ENCODE assay signal across 8 mouse cellular contexts in the genomic region with DNA sequence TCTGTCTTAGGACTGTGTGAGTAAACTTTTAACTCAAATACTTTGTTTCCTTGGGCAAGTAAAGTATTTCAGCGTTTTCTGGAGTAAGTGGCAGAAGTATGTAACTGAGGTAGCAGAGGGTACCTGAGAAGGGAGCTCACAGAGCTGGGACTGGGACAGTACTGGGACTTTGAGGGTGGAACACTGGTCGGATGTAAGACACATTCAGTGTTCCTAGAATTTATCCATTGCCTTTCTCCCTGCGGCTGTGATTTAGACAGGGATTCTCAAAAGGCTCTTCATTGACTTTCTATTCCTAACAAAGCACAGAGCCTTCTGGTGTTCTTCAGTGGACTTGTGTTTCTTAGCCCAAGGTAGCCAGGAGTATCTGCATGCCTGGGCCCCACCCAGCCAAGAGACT. TPM values are rescaled to one million over a fixed set of nuclear protein-coding genes. Genes with fewer than 3 reads are reported as not detected.
DNase-seq lines count a peak whose midpoint lies in the region; ATAC-seq and TF ChIP-seq lines count a peak whose summit lies in the region.

No protein-coding gene starts in this region.

- no peak for ATAC-seq in heart, embryonic 14.5 days (ENCODE audit: insufficient number of reproducible peaks, insufficient read depth, low FRiP score, low read depth)
- no peak for ATAC-seq in forebrain, embryonic 16.5 days
- no peak for ATAC-seq in midbrain, embryonic 12.5 days (ENCODE audit: low FRiP score, low read depth)

- in situ Hi-C loops in ES-E14 (cut with MboI; ENCODE audit: low sequenced_read_pairs in 2 of 2, unreplicated experiment in 2 of 2) = no loop called here

- DNase-seq in heart, adult 11 months = no peak
- no peak for DNase-seq in ES-E14 (ENCODE audit: low read depth, low spot score)
- DNase-seq in c-Kit-positive CD71-positive TER-119-positive erythroid progenitor cells, embryonic 14.5 days (ENCODE audit: low spot score) = no peak
- no peak for DNase-seq in ovary, postnatal 14 days (ENCODE audit: low spot score)
- no peak for DNase-seq in left cerebral cortex, adult 18-20 months (ENCODE audit: low spot score in 2 of 2)

- no peaks in the 10 kb centered on the region for H3K36me3 ChIP-seq in heart, embryonic 14.5 days (ENCODE audit: control insufficient read depth, insufficient read depth, low read length)
- H3K36me3 ChIP-seq in ES-E14 (ENCODE audit: control insufficient read depth, insufficient read depth, low read length, poor library complexity, severe bottlenecking) = no peaks in the 10 kb centered on the region
- H3K36me3 ChIP-seq in forebrain, embryonic 16.5 days (ENCODE audit: control insufficient read depth, insufficient read depth) = no peaks in the 10 kb centered on the region
- H3K36me3 ChIP-seq in midbrain, embryonic 12.5 days = no peaks in the 10 kb centered on the region

- peaks cover 2 to 3% of the 10 kb centered on the region in 2 experiments; a peak in 2 of 4 replicates for H3K4me1 ChIP-seq in heart, embryonic 14.5 days (ENCODE audit: control insufficient read depth in 2 of 2, insufficient read depth in 2 of 2, low read length in 2 of 2)
- H3K4me1 ChIP-seq in ES-E14 (ENCODE audit: control insufficient read depth in 2 of 2, insufficient read depth in 2 of 2, low read length in 2 of 2, poor library complexity in 1 of 2) = 0 out of 4 replicates have a peak, but pooled peaks cover 0 to 1% of the 10 kb centered on the region in 2 experiments
- peaks cover 8% of the 10 kb centered on the region for H3K4me1 ChIP-seq in forebrain, embryonic 16.5 days (replicated peaks; ENCODE audit: control insufficient read depth, insufficient read depth, low read length)
- peaks cover 9% of the 10 kb centered on the region; the same call in 1 of the 2 replicates for H3K4me1 ChIP-seq in midbrain, embryonic 12.5 days

- H3K9me3 ChIP-seq in heart, embryonic 14.5 days (ENCODE audit: control insufficient read depth, low read length) = no peaks in the 10 kb centered on the region
- H3K9me3 ChIP-seq in ES-E14 (ENCODE audit: control insufficient read depth, insufficient read depth, low read depth, low read length) = no peaks in the 10 kb centered on the region
- 0 out of 2 replicates have a peak, but pooled peaks cover 4% of the 10 kb centered on the region for H3K9me3 ChIP-seq in forebrain, embryonic 16.5 days (ENCODE audit: control insufficient read depth, low read length)
- H3K9me3 ChIP-seq in midbrain, embryonic 12.5 days = no peaks in the 10 kb centered on the region

- H3K4me2 ChIP-seq in heart, embryonic 14.5 days (ENCODE audit: low read length) = peak overlapping the region; percentile 97
- H3K4me2 ChIP-seq in forebrain, embryonic 16.5 days (ENCODE audit: low read length) = peak overlapping the region; percentile 98
- H3K4me2 ChIP-seq in midbrain, embryonic 12.5 days (replicated peaks) = peak overlapping the region; percentile 96

- H3K9ac ChIP-seq in heart, embryonic 14.5 days (ENCODE audit: low read length) = no peak overlapping the region
- no peak overlapping the region for H3K9ac ChIP-seq in ES-E14 (ENCODE audit: insufficient read depth, low read depth, low read length, poor library complexity, severe bottlenecking)
- no peak overlapping the region for H3K9ac ChIP-seq in forebrain, embryonic 16.5 days (replicated peaks; ENCODE audit: low read depth, low read length)
- H3K9ac ChIP-seq in midbrain, embryonic 12.5 days (replicated peaks) = no peak overlapping the region

- H3K4me3 ChIP-seq in heart, embryonic 14.5 days (ENCODE audit: control insufficient read depth in 1 of 2, insufficient read depth in 1 of 2, low read depth in 1 of 2, low read length in 2 of 2) = peak overlapping the region; percentile 65 to 77; a peak in 3 of 4 replicates
- peak overlapping the region; percentile 70 to 84 for H3K4me3 ChIP-seq in ES-E14 (ENCODE audit: insufficient read depth in 1 of 2, low read depth in 1 of 2, low read length in 2 of 2, poor library complexity in 1 of 2, severe bottlenecking in 1 of 2)
- no peak overlapping the region; the same call in 1 of the 2 replicates for H3K4me3 ChIP-seq in forebrain, embryonic 16.5 days (replicated peaks; ENCODE audit: low read length)
- peak overlapping the region; percentile 71 for H3K4me3 ChIP-seq in midbrain, embryonic 12.5 days

- H3K27me3 ChIP-seq in heart, embryonic 14.5 days (ENCODE audit: control insufficient read depth, insufficient read depth, low read length) = 0 out of 2 replicates have a peak, but pooled peaks cover 3% of the 10 kb centered on the region
- H3K27me3 ChIP-seq in forebrain, embryonic 16.5 days (replicated peaks; ENCODE audit: control insufficient read depth, insufficient read depth, low read length) = peaks cover 9% of the 10 kb centered on the region; the same call in 1 of the 2 replicates
- H3K27me3 ChIP-seq in midbrain, embryonic 12.5 days = peaks cover 12% of the 10 kb centered on the region

- no peak overlapping the region for H3K27ac ChIP-seq in heart, embryonic 14.5 days (replicated peaks in 1 of 2; ENCODE audit: control insufficient read depth in 1 of 2, insufficient read depth in 1 of 2, low read depth in 2 of 2, low read length in 2 of 2)
- H3K27ac ChIP-seq in ES-E14 (ENCODE audit: insufficient read depth, low read depth, low read length, poor library complexity, severe bottlenecking) = no peak overlapping the region
- no peak overlapping the region for H3K27ac ChIP-seq in forebrain, embryonic 16.5 days (ENCODE audit: low read length)
- H3K27ac ChIP-seq in midbrain, embryonic 12.5 days (replicated peaks) = no peak overlapping the region

- 13% methylated on average over 3 of the region's 3 CpGs for WGBS in heart, embryonic 14.5 days
- WGBS in forebrain, embryonic 16.5 days = 20% methylated on average over 3 of the region's 3 CpGs
- WGBS in midbrain, embryonic 12.5 days = 20% methylated on average over 3 of the region's 3 CpGs

TF ChIP-seq in ES-E14, 5 proteins besides CTCF, POLR2A, EP300 and RAD21:
- TF ChIP-seq MAFK (IDR thresholded peaks at IDR 0.05; ENCODE audit: insufficient read depth, low read depth, low read length) (no peak), HCFC1 (IDR thresholded peaks at IDR 0.05; ENCODE audit: borderline replicate concordance, insufficient read depth, low read length) (no peak), CHD2 (IDR thresholded peaks at IDR 0.05; ENCODE audit: low read depth, low read length) (no peak), ZNF384 (IDR thresholded peaks at IDR 0.05; ENCODE audit: low read depth, low read length) (no peak), ZC3H11A (IDR thresholded peaks at IDR 0.05; ENCODE audit: borderline replicate concordance, low read depth, low read length) (no peak)

RNA-seq across cellular contexts. Expression of gene Vgll3, which starts 1.0 kb away (rescaled TPM):
- polyA plus RNA-seq in heart, embryonic 14.5 days (2014; fragmentation: Nextera tagmentation; extraction: Ambion mirVana) = 1.7 and 2.0 TPM in 2 replicates
- 4.3 and 11.0 TPM in 2 replicates for total RNA-seq in ES-E14 (2012; rRNA removed)
- 0.38 and 0.52 TPM in 2 replicates for polyA plus RNA-seq in forebrain, embryonic 16.5 days (2015; fragmentation: Nextera tagmentation; extraction: Ambion mirVana)
- 2.4 and 3.4 TPM in 2 replicates for polyA plus RNA-seq in midbrain, embryonic 12.5 days (2016; fragmentation: Nextera tagmentation; extraction: Ambion mirVana)
- total RNA-seq in left cerebral cortex, adult 18-20 months (2021) = 1 to 10 TPM; 2.0 to 2.1 TPM
